Mouse (Mus musculus) ES-Bruce4 (cell line): ENCODE measurements at regions not wholly inside any gene's neighbourhood (a gene's known extent, or its start where the extent isn't known, plus 50 kb on each side); places are given as distances from the start of the nearest gene placed in this dataset.

ENCODE experiments used
- H3K27ac ChIP-seq: 2 replicates; pipeline ENCODE4 v1.5.1; 2012; ENCODE audit warnings: low read length, inconsistent platforms; ENCODE audit not compliant: insufficient read depth
- H3K27me3 ChIP-seq: 2 replicates; pipeline ENCODE4 v1.6.1; 2012; ENCODE audit warnings: mild to moderate bottlenecking, low read length, inconsistent platforms; ENCODE audit not compliant: control insufficient read depth, poor library complexity, insufficient read depth, severe bottlenecking
- H3K36me3 ChIP-seq: 2 replicates; pipeline ENCODE4 v1.6.1; 2012; ENCODE audit warnings: inconsistent platforms, mild to moderate bottlenecking, low read length, moderate library complexity; ENCODE audit not compliant: control insufficient read depth, poor library complexity, insufficient read depth, severe bottlenecking
- H3K4me1 ChIP-seq: one replicate; pipeline ENCODE4 v1.8.1; 2011; ENCODE audit warnings: low read length; ENCODE audit not compliant: control insufficient read depth, insufficient read depth
- H3K4me3 ChIP-seq: 2 replicates; pipeline ENCODE4 v1.5.1; 2011; ENCODE audit warnings: low read depth, mild to moderate bottlenecking, low read length
- H3K9ac ChIP-seq: 2 replicates; pipeline ENCODE4 v1.6.1; 2012; ENCODE audit warnings: low read depth, mild to moderate bottlenecking, inconsistent platforms; ENCODE audit not compliant: poor library complexity, severe bottlenecking
- H3K9me3 ChIP-seq: replicated peaks from 2 replicates; pipeline ENCODE4 v1.6.1; 2012; ENCODE audit warnings: mild to moderate bottlenecking, low read length, inconsistent platforms; ENCODE audit not compliant: control insufficient read depth, poor library complexity, insufficient read depth, severe bottlenecking
- CTCF ChIP-seq: IDR thresholded peaks from one replicate; pipeline ENCODE4 v1.8.1; 2011; ENCODE audit warnings: low read depth, low read length
- EP300 ChIP-seq: IDR thresholded peaks from 2 replicates; pipeline ENCODE4 v1.6.1; 2011; ENCODE audit warnings: low read depth, low read length; ENCODE audit not compliant: insufficient read depth
- POLR2A ChIP-seq: IDR thresholded peaks from one replicate; pipeline ENCODE4 v1.8.1; 2011; ENCODE audit warnings: low read length; ENCODE audit not compliant: insufficient read depth

- H3K36me3 ChIP-seq = no peaks in the 10 kb centered on the region
- H3K4me1 ChIP-seq = no peaks in the 10 kb centered on the region
- no peak overlapping the region for H3K9ac ChIP-seq
- H3K27me3 ChIP-seq = no peaks in the 10 kb centered on the region; the same call in none of the 2 replicates
- H3K4me3 ChIP-seq = no peak overlapping the region
- no peaks in the 10 kb centered on the region for H3K9me3 ChIP-seq
- TF ChIP-seq CTCF = no peak
- TF ChIP-seq EP300 = no peak
- TF ChIP-seq POLR2A = no peak
- no peak overlapping the region for H3K27ac ChIP-seq
Measured at GRCm38 (mm10) chr12:8099114-8099513, 108.8 kb upstream of the Ldah start.

GRCm38 (mm10) chr12:8099821-8100220, 108.1 kb upstream of the Ldah start:
- H3K27ac ChIP-seq = no peak overlapping the region
- TF ChIP-seq POLR2A (no peak), EP300 (no peak), CTCF (no peak)
- H3K4me1 ChIP-seq = no peaks in the 10 kb centered on the region
- no peak overlapping the region for H3K9ac ChIP-seq
- no peaks in the 10 kb centered on the region for H3K9me3 ChIP-seq
- no peaks in the 10 kb centered on the region for H3K36me3 ChIP-seq
- H3K27me3 ChIP-seq = no peaks in the 10 kb centered on the region; the same call in none of the 2 replicates
- no peak overlapping the region for H3K4me3 ChIP-seq

DNA sequence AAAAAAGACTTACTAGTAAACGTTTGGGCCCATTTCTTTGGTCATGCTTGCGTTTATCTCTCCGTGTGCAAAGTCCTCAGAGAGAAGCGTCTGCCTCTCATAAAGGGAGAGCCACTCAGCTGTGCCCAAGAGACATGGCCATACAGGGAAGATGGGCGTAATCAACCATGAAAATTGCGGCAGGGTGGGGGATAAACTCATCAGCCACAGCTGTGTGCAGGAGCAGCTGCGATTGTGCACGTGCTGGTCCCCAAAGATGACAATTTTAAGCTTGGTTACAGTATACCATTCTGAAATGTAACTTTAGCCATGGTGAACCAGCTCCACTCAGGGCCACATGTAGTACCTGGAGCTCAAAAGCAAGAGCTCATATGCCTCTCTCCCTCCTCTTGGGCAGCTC, 106.1 kb upstream of the Ldah start:
- Histone ChIP-seq H3K9me3 (no peaks in the 10 kb centered on the region), H3K4me3 (no peak overlapping the region), H3K27ac (no peak overlapping the region), H3K9ac (no peak overlapping the region), H3K36me3 (no peaks in the 10 kb centered on the region), H3K27me3 (no peaks in the 10 kb centered on the region; the same call in none of the 2 replicates), H3K4me1 (no peaks in the 10 kb centered on the region)
- TF ChIP-seq EP300 (no peak), CTCF (no peak), POLR2A (no peak)

DNA sequence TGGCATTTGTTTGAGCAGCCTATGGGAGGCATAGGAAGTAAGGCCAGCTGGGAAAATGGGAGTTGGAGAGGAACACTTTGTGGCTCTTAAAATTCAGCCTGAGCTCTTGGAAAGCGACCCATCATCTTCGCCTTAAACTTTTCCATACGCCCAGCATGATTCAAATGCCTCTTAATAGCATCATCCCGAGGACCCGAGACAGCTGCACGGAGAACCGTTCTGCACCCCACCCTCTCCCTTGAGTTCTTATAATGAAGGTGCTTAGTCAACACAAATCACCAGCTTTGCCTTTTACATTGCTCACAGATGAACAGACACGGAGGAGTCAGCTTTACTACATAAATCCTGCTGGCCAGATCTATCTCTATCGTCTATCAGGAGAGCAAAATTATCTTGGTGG, 104.6 kb upstream of the Ldah start:
- no peaks in the 10 kb centered on the region for H3K4me1 ChIP-seq
- no peak overlapping the region for H3K9ac ChIP-seq
- H3K36me3 ChIP-seq = no peaks in the 10 kb centered on the region
- H3K27me3 ChIP-seq = no peaks in the 10 kb centered on the region; the same call in 1 of the 2 replicates
- H3K9me3 ChIP-seq = no peaks in the 10 kb centered on the region
- no peak overlapping the region for H3K4me3 ChIP-seq
- no peak overlapping the region for H3K27ac ChIP-seq
- TF ChIP-seq CTCF = no peak
- no peak for TF ChIP-seq EP300
- no peak for TF ChIP-seq POLR2A

- no peak overlapping the region for H3K4me3 ChIP-seq
- H3K36me3 ChIP-seq = no peaks in the 10 kb centered on the region
- no peak overlapping the region for H3K9ac ChIP-seq
- no peaks in the 10 kb centered on the region for H3K4me1 ChIP-seq
- TF ChIP-seq POLR2A = no peak
- TF ChIP-seq EP300 = no peak
- TF ChIP-seq CTCF = no peak
- H3K27me3 ChIP-seq = no peaks in the 10 kb centered on the region; the same call in 1 of the 2 replicates
- H3K9me3 ChIP-seq = no peaks in the 10 kb centered on the region
- H3K27ac ChIP-seq = no peak overlapping the region
Measured at GRCm38 (mm10) chr12:8107137-8107536, 100.8 kb upstream of the Ldah start.

DNA sequence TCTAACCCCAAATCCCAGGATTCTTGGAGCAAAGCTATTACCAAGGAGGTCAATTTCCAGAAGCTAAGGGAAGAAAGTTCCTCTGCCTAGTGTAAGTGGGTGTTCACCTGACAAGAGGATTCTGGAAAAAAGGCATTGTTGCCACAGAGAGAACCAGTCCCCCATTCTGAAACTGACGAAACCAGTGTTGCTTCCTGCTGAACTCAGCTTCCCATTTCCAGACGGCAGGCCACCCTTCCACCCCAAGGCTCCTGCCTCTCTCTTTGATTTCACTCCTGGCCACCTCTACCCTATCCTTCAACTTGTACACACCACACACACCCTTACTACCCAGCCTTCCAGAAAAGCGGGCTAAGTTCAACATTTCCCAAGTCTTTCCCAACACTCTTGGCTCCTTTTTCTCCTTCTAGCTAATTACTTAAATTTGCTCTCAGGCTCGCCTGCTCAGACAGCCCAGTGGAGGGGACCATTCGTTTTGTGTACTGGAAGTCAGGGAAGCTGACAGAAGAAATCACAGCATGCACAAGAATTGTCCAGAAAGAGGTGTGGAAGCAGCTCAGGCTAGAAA, 98.6 kb upstream of the Ldah start:
- Histone ChIP-seq H3K9me3 (no peaks in the 10 kb centered on the region), H3K27ac (no peak overlapping the region), H3K9ac (no peak overlapping the region), H3K4me1 (no peaks in the 10 kb centered on the region), H3K36me3 (no peaks in the 10 kb centered on the region), H3K4me3 (no peak overlapping the region), H3K27me3 (no peaks in the 10 kb centered on the region)
- TF ChIP-seq CTCF (no peak), EP300 (no peak), POLR2A (no peak)
